Mouse (Mus musculus) G1E-ER4 (cell line): ENCODE measurements around the gene Elobl. TPM values are rescaled to one million over a fixed set of nuclear protein-coding genes. Genes with fewer than 3 reads are reported as not detected.

Experiments
- GATA1 ChIP-seq: IDR thresholded peaks from one replicate; pipeline ENCODE4 v1.8.0; 2012; ENCODE audit warnings: low read length, inconsistent platforms
- polyA plus RNA-seq: library from polyadenylated mRNA; stranded (reverse); fragments of >175 nt; gene quantifications from 2 replicates; pipeline ENCODE4 v1.2.3, GENCODE M21; 2012

The Elobl gene
- not detected in 2 replicates for polyA plus RNA-seq

DNA sequence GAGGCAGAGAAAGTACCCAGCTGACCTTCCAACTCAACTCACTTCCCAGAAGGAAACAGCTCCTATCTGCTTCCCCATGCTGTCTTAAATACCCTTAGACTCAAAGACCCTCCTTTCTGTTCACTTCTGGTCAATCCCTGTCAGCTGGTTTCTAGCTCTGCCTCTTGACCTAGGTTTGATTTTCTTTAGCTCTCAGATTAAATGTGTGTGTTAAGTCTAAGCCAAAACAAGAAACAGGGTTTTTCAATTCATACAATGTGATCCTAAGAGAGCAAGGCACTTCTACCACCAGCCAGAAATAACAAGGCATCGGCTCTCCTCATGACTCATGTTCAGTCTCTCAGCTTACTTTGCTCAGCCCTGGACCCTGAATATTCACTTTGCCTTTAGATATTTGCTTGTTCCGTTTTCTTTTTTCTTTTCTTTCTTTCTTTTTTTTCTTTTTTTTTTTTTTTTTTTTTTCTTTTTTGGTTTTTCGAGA is at the start of gene Elobl:
Elobl (minus strand) TSS at position 51 of the 481 bp plus-strand sequence.
- no peak for TF ChIP-seq GATA1

DNA sequence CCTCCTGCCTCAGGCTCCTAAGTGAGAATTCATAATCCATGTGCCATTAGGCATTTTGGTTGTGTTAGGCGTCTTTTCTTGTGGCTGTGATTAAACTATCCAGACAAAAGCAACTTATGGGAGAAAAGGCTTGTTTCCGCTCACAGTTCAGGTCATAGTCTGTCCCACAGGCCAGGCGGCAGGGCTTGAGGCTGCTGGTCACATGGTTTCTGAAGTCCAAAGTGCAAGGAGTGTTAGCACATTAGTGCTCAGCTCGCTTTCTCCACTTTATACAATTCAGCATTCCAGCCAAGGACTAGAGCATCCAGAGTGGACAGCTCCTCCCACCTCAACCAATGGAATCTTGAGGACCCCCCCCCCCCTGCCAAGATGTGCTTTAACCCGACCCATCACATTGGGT is 45.5 kb upstream of the Elobl start:
- no peak for TF ChIP-seq GATA1

DNA sequence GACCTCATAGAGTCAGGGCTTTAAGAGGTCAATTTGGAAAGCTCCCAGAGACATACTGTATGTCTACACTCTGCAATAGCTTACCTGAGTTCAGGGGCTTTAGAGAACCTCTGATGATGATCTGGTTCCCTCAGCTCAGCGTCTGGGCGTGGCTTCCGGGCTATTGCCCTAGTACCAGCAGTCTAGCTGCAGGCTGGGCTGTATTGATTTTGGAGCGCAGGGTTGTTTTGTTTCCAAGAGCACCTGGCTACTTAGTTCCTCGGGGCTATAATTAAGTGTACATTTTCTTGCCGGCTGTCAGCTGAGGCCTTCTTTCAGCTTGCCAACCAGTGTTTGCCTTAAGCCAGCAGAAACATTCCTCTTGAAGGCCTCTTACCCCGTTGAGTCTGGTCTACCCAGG is 42.8 kb upstream of the Elobl start:
- TF ChIP-seq GATA1 = no peak

DNA sequence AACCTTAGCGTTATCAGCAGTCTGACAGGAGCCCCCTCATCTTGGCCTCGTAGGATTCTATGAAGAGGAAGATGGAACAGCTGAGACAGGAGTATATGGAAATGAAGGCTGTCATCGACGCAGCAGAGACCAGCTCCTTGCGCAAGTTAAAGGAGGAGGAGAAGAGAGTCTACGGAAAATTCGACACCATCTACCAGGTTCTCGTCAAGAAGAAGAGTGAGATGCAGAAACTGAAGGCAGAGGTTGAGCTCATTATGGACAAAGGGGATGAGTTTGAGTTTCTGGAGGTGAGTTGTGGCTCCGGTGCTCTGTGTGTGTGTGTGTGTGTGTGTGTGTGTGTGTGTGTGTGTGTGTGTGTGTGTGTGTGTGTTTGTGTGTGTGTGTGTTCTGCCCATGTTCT is 42.3 kb upstream of the Elobl start:
- TF ChIP-seq GATA1 = no peak

DNA sequence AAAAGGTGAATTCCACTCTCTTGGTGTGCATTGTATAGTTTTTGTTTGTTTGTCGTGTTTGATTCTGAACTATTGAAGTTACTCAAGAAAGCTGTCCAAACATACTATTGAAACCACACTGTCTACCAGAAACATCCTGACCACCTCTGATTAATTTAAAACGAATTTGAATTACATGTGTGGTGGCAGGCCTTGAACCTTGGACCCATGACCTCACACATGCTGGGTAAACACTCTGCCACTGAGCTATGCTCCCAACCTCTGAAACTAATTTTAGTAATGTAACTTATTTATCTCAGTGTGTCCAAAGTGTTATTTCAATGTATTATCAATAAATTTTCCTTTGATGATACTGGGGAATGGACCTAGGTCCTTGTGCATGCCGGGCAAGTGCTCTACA is 40.9 kb upstream of the Elobl start:
- TF ChIP-seq GATA1 = no peak

DNA sequence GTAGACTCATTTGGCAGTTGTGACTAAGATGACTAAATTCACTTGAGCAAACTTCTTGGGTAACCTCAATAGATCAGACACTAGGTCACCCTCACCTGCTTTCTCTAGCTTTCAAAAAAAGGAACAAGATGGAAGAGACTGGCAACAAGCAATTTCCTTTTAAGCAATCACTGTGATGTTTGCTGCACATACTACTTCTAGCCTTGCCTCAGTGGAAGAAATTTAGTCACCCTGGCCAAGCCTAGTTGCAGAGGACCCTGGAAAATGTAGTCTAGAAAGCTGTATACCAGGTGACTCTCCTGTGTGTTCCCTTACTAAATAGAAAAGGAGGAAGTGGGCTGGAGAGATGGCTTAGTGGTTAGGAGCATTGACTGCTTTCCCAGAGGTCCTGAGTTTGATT is 39.7 kb upstream of the Elobl start:
- TF ChIP-seq GATA1 = no peak

DNA sequence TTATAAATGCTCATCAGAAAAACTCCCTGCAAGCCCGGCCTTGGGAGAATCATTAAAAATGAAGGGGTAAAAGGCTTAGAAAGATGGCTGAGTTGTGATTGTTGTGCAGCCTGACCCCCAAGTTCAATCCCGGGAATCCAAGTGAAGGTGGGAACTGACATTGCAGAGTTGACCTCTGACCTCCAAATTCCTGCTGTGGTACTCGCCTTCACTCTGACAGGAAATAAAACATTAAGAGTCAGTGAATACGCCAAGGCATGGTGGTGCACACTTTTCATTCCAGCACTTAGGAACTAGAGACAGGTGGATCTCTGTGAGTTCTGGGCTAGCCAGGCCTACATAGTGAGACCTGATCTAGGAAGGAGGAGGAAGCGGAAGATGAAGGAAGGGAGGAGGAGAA is 38.7 kb upstream of the Elobl start:
- TF ChIP-seq GATA1 = no peak

DNA sequence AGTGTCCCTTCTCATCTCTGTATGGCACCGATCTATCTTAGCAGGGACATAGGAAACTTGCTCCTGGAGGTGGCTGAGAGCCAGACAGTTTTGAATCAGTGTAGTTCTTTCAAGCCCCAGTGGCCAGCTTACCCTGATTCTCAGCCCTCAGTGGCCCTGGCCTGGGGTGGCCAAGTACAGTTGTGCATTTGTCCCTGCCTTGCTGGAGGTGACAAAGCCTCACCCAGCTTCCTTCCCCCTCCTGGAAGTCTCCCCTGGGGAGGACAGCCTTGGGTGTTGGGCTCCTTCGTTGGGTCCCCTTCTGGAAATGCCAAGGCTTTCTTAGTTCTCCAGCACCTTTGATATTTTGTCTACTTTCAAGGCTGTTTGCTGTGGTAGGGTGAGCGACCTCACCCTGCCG is 37.0 kb upstream of the Elobl start:
- no peak for TF ChIP-seq GATA1

DNA sequence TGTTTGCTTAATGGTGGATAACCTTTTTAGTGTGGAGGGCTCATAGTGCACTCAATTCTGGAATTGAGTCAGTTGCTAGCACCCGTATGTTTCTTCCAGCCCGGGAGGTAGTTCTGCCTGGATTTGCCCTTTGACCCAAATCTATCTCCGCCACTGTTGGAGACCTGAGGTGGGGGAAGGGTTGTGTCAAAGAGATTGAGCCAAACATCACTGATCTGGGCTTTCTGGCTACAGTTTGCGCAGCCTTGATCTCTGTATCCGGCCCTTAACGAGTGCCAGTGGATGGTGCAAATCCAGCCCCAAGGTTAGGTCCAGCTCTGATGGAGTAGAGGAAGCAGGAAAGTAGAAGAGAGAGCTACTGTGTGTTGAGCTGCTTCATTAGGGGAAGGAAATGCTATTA is 36.3 kb upstream of the Elobl start:
- no peak for TF ChIP-seq GATA1

DNA sequence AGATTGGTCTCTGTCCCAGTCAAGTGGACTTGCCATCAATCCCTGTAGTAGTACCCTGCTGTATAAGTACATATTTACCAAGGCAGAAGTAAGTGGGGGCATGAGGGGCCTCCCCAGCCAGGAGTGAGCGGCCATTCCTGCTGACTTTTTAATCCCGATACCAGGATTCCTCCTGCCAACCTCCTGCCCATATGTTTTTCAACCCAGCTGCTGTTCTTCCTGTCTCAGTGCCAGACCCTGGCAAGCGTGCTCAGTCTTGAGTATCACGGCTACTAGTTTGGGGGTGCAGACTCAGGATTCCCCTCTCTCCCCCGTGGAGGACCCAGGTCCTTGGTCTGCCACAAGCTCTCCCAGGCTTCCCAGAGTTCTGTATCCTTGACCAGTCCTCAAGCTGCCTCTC is 35.9 kb upstream of the Elobl start:
- no peak for TF ChIP-seq GATA1

DNA sequence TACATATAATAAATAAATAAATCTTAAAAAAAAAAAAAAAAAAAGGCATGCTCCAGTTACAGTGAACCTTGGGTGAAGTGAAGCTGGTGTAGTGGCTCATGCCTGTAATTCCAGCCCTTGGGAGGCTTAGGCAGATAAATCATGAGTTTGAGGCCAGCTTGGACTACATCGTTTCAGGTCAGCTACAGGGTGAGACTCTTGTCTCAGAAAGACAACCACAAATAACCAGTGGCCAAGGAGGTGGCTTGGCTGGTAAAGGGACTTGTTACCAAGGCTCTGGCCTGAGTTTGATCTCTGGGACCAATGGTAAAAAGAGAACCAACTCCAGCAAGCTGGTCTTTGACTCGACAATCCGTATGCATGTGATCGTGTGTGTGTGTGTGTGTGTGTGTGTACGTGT is 35.3 kb upstream of the Elobl start:
- no peak for TF ChIP-seq GATA1

DNA sequence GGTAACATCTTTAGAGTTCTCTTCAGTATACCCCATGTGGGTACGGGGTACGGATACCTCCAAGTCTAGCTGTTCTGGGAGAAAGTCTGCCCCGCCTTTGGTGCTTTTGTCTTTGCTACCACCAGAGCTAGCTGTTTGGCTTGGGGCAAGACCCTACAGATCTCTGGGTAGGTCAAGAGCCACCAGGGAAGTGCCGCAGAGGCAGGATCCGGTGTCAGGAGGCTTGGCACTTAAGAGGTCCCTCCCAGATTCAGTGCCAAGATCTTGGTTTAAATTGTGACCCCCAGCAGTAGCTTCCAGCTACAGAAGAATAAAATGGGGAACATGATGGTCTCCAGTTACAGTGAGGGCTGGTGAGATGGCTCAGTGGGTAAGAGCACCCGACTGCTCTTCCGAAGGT is 34.8 kb upstream of the Elobl start:
- TF ChIP-seq GATA1 = no peak

DNA sequence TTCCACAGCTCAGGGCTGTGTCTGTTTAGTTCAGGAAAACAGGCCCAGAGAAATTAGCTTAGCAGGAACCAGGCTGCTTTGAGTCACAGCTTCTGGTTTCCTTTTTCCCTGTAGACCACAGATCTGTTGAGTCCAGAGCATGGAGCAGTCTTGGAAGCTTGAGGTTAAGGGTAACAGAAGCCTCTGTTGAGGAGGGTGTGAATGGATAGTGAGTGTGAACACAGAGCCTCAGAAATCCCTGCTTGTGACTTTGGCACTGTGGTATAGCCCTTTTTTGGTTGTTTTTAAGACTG is 33.7 kb upstream of the Elobl start:
- no peak for TF ChIP-seq GATA1

DNA sequence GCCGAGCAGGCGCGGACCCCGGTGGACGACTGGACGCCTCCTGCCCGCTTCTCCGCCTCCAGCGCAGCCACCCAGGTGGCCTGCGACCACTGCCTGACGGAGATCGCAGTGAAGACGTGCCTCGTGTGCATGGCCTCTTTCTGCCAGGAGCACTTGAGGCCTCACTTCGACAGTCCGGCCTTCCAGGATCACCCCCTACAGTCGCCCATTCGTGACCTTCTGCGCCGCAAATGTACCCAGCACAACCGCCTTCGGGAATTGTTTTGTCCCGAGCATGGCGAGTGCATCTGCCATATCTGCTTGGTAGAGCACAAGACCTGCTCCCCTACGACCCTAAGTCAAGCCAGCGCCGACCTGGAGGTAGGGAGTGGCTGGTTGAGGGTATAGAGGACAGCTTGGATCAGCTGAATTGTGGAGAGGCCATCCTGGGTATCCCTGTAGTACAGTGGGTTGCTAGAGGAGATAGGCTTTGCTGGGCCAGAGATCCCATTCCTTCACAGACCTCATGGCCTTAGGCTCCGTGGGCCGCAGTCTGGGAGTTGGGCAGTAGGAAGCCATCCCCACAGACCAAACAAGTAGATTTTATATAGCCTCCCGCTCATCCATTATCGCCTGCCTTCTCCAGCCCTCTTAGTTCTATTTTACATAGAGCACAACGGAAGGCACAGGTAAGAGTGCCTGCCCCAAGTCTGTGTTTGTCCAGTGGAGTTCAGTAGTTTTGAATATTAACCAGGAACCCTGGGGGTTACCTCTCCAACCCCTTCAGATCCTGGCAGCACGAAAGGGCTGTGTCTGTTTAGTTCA is 33.2 kb upstream of the Elobl start:
- TF ChIP-seq GATA1 = no peak

DNA sequence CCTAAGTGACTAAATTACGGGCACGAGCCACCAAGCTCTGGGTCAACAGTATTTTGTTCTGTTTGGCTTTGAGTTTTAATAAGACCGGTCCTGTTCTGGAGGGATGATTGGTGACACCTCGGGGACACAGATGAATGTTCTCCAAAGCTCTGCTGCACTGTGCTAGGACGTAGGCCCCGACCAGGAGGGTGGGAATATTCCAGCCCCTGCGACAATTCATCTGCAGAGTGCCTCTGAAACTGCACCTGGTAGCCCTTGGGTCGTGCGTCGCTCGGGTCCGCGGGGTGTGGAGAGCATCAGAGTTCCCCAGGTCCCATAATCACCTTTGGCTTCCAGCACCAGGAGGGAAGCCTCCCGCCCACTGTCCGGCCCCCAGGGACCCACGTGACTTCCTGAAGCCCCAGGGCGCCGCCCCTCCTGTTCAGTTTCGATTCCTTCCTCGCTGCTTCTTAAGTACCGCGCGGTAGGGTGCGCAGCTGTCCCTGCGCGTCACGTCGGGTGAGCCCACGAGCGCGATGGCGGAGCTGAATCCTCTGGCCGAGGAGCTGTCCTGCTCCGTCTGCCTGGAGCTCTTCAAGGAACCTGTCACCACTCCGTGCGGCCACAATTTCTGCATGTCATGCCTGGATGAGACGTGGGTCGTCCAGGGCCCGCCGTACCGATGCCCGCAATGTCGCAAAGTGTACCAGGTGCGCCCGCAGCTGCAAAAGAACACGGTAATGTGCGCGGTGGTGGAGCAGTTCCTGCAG is 32.4 kb upstream of the Elobl start, which contains the start of gene Trim25:
Trim25 (plus strand) TSS at position 403 of the 749 bp plus-strand sequence.
- no peak for TF ChIP-seq GATA1

DNA sequence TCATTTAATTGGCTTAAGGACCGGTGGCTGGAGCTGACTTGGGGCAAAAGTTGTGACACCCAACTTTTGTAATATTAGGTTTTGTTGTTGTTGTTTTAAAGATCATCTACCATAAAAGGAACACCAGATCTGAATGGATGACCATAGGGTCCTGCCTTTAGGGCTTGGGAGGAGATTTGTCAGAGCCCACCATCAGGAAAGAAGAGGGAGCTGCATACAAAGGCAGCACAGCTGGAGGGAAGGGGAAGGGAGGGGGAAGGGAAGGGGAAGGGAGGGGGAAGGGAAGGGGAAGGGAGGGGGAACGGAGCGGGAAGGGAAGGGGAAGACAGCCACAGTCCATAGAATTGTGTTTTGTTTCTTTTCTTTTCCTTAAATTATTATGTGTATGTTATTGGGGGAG is 31.7 kb upstream of the Elobl start:
- TF ChIP-seq GATA1 = no peak

DNA sequence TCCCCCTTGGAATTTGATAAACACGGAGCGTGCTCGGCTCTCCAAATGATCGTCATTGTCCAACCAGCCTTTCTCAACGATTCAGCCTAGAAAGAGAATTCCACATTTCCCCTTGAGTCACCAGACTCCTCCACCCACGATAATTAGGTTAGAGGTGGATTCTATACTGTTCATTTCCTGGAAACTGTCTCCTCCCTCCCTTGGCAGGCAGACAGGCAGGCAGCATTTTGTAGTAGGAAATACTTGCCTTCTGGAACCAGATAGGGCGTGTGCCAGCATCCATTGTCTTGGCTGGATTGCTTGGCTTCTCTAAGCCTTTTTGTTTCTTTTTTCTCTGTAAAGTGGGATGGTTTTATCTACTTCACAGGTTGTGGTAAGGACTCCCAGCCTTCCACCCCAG is 29.7 kb upstream of the Elobl start:
- no peak for TF ChIP-seq GATA1
